Mouse (Mus musculus): Measurements from ENCODE around the gene Pdzd4. TPM values are rescaled to one million over a fixed set of nuclear protein-coding genes. Genes with fewer than 3 reads are reported as not detected.

The Pdzd4 gene
- total and polyA plus RNA-seq, 3 experiments = 0.32 to 1.1 (median 0.72) TPM

- TF ChIP-seq MXI1 (IDR thresholded peaks at IDR 0.05; ENCODE audit: low read depth, low read length) (peak; percentile 5), POLR2A (IDR thresholded peaks at IDR 0.05; ENCODE audit: low read depth, low read length) (peak; percentile 79; the same call in 1 of the 2 replicates), SMC3 (IDR thresholded peaks at IDR 0.05; ENCODE audit: low read depth, low read length) (no peak), SIN3A (IDR thresholded peaks at IDR 0.05; ENCODE audit: low read length) (peak; percentile 77), CTCF (conservative IDR thresholded peaks at IDR 0.05 in 1 of 2, IDR thresholded peaks at IDR 0.05 in 1 of 2; ENCODE audit: low read depth in 2 of 2, low read length in 2 of 2) (no peak), MAX (IDR thresholded peaks at IDR 0.05; ENCODE audit: low read length) (peak; percentile 14; the same call in 1 of the 2 replicates)
- no peaks in the 10 kb centered on the region for H3K9me3 ChIP-seq (replicated peaks; ENCODE audit: low read length)
- H3K9ac ChIP-seq (ENCODE audit: insufficient read depth, low read depth) = peak overlapping the region; percentile 91
- peaks cover 57% of the 10 kb centered on the region for H3K79me2 ChIP-seq (replicated peaks; ENCODE audit: control insufficient read depth, extremely low read depth, insufficient read depth, poor library complexity, severe bottlenecking)
- H3K36me3 ChIP-seq (replicated peaks in 1 of 2; ENCODE audit: control insufficient read depth in 1 of 2, insufficient read depth in 1 of 2, low read length in 1 of 2) = peaks cover 31 to 49% of the 10 kb centered on the region in 2 experiments
- H3K27me3 ChIP-seq (replicated peaks) = no peaks in the 10 kb centered on the region
- H3K27ac ChIP-seq (ENCODE audit: insufficient read depth, low read depth) = peak overlapping the region; percentile 50
- peak overlapping the region; percentile 73; the same call in 1 of the 2 replicates for H3K4me2 ChIP-seq (ENCODE audit: insufficient read depth, low read depth, poor library complexity, severe bottlenecking)
- dilution Hi-C loops (cut with MboI; ENCODE audit: extremely low pct_ligation_motif_present, extremely low pct_unique_long_range_greater_than_20kb, low sequenced_read_pairs) = no loop called here
- peak overlapping the region; percentile 74 to 90 (median 80) for H3K4me3 ChIP-seq (replicated peaks in 1 of 3; ENCODE audit: low read depth in 2 of 3, low read length in 2 of 3, poor library complexity in 1 of 3)
- H3K4me1 ChIP-seq (ENCODE audit: control insufficient read depth in 1 of 2, insufficient read depth in 2 of 2) = peaks cover 13 to 46% of the 10 kb centered on the region in 2 experiments
- DNase-seq (ENCODE audit: extremely low read depth) = no peak
- in situ Hi-C loops (cut with MboI; ENCODE audit: low pct_ligation_motif_present, low pct_unique_long_range_greater_than_20kb, low sequenced_read_pairs) = loop anchor here (25.0 kb wide), 1 partner anchor 600 kb away; the partner anchor contains the start of genes Fam3a and Ikbkg
Observed at GRCm38 (mm10) chrX:73787225-73787558, 37.6 kb downstream of the Pdzd4 start.

GRCm38 (mm10) chrX:73786364-73787224 is 38.2 kb downstream of the Pdzd4 start, which contains the start of the genes Idh3g and Ssr4:
Gene Idh3g, minus strand, starts transcription at chrX:73786897.
Gene Ssr4, plus strand, starts transcription at chrX:73787028.
- peak; percentile 96 for DNase-seq (ENCODE audit: extremely low read depth)
- Histone ChIP-seq H3K4me2 (ENCODE audit: insufficient read depth, low read depth, poor library complexity, severe bottlenecking) (peak within 1 kb of the TSS; percentile 73), H3K4me3 (replicated peaks in 1 of 3; ENCODE audit: low read depth in 2 of 3, low read length in 2 of 3, poor library complexity in 1 of 3) (peak within 1 kb of the TSS; percentile 74 to 90 (median 80)), H3K36me3 (replicated peaks in 1 of 2; ENCODE audit: control insufficient read depth in 1 of 2, insufficient read depth in 1 of 2, low read length in 1 of 2) (peaks cover 32 to 49% of the 10 kb centered on the region in 2 experiments), H3K9ac (ENCODE audit: insufficient read depth, low read depth) (peak within 1 kb of the TSS; percentile 96), H3K9me3 (replicated peaks; ENCODE audit: low read length) (no peaks in the 10 kb centered on the region), H3K79me2 (replicated peaks; ENCODE audit: control insufficient read depth, extremely low read depth, insufficient read depth, poor library complexity, severe bottlenecking) (peaks cover 61% of the 10 kb centered on the region), H3K27me3 (replicated peaks) (no peaks in the 10 kb centered on the region), H3K4me1 (ENCODE audit: control insufficient read depth in 1 of 2, insufficient read depth in 2 of 2) (peaks cover 15 to 51% of the 10 kb centered on the region in 2 experiments), H3K27ac (ENCODE audit: insufficient read depth, low read depth) (peak within 1 kb of the TSS; percentile 86)
- dilution Hi-C loops (cut with MboI; ENCODE audit: extremely low pct_ligation_motif_present, extremely low pct_unique_long_range_greater_than_20kb, low sequenced_read_pairs) = no loop called here
- no peak for TF ChIP-seq SMC3 (IDR thresholded peaks at IDR 0.05; ENCODE audit: low read depth, low read length)
- TF ChIP-seq CTCF (conservative IDR thresholded peaks at IDR 0.05 in 1 of 2, IDR thresholded peaks at IDR 0.05 in 1 of 2; ENCODE audit: low read depth in 2 of 2, low read length in 2 of 2) = peak in 1 of 2 experiments; percentile 43; a peak in 2 of 4 replicates
- TF ChIP-seq HCFC1 (IDR thresholded peaks at IDR 0.05; ENCODE audit: low read depth, low read length) = peak; percentile 76
- TF ChIP-seq ZMIZ1 (IDR thresholded peaks at IDR 0.05; ENCODE audit: low read depth, low read length) = peak; percentile 63; the same call in 1 of the 2 replicates
- no peak for TF ChIP-seq UBTF (IDR thresholded peaks at IDR 0.05; ENCODE audit: low read depth, low read length)
- TF ChIP-seq MAX (IDR thresholded peaks at IDR 0.05; ENCODE audit: low read length) = peak; percentile 81
- TF ChIP-seq BHLHE40 (IDR thresholded peaks at IDR 0.05; ENCODE audit: low read depth, low read length) = no peak
- peak; percentile 53 for TF ChIP-seq TCF12 (IDR thresholded peaks at IDR 0.05; ENCODE audit: low read depth, low read length)
- TF ChIP-seq CHD2 (IDR thresholded peaks at IDR 0.05; ENCODE audit: low read length) = peak; percentile 99
- peak; percentile 72 for TF ChIP-seq POLR2A (IDR thresholded peaks at IDR 0.05; ENCODE audit: low read depth, low read length)
- 0 out of 2 replicates have a peak, but pooled peaks have one; percentile 32 for TF ChIP-seq IRF4 (IDR thresholded peaks at IDR 0.05; ENCODE audit: low read depth, low read length)
- no peak for TF ChIP-seq MEF2A (IDR thresholded peaks at IDR 0.05; ENCODE audit: borderline replicate concordance, low read depth, low read length)
- TF ChIP-seq TBP (conservative IDR thresholded peaks at IDR 0.05; ENCODE audit: low read depth, low read length) = peak; percentile 42; the same call in 1 of the 2 replicates
- TF ChIP-seq NELFE (IDR thresholded peaks at IDR 0.05; ENCODE audit: low read depth, low read length) = peak; percentile 76
- TF ChIP-seq USF1 (IDR thresholded peaks at IDR 0.05; ENCODE audit: low read depth, low read length) = no peak
- no peak for TF ChIP-seq MAFK (IDR thresholded peaks at IDR 0.05; ENCODE audit: insufficient replicate concordance, low read length)
- 0 out of 2 replicates have a peak, but pooled peaks have one; percentile 63 for TF ChIP-seq MXI1 (IDR thresholded peaks at IDR 0.05; ENCODE audit: low read depth, low read length)
- TF ChIP-seq NRF1 (IDR thresholded peaks at IDR 0.05; ENCODE audit: low read depth, low read length) = peak; percentile 91
- peak; percentile 85 for TF ChIP-seq ELF1 (IDR thresholded peaks at IDR 0.05; ENCODE audit: low read depth, low read length)
- peak; percentile 79 for TF ChIP-seq MYC (IDR thresholded peaks at IDR 0.05; ENCODE audit: low read depth, low read length)
- in situ Hi-C loops (cut with MboI; ENCODE audit: low pct_ligation_motif_present, low pct_unique_long_range_greater_than_20kb, low sequenced_read_pairs) = loop anchor here (25.0 kb wide), 1 partner anchor 601 kb away; the partner anchor contains the start of genes Fam3a and Ikbkg

All from CH12.LX (cell line).